Mouse (Mus musculus) liver, adult 2 months (tissue): ENCODE measurements at regions not wholly inside any gene's neighbourhood (a gene's known extent, or its start where the extent isn't known, plus 50 kb on each side); places are given as distances from the start of the nearest gene placed in this dataset.

Experiments used
- CTCF ChIP-seq: fragments of 200-500 bp; IDR thresholded peaks from 2 replicates; pipeline ENCODE4 v1.5.1; 2011; ENCODE audit warnings: low read depth, low read length, control low read depth
- POLR2A ChIP-seq: fragments of 200-500 bp; IDR thresholded peaks from 2 replicates; pipeline ENCODE4 v1.6.1; 2011; ENCODE audit warnings: low read length, control low read depth; ENCODE audit not compliant: insufficient read depth; ENCODE audit errors: extremely low read depth

DNA sequence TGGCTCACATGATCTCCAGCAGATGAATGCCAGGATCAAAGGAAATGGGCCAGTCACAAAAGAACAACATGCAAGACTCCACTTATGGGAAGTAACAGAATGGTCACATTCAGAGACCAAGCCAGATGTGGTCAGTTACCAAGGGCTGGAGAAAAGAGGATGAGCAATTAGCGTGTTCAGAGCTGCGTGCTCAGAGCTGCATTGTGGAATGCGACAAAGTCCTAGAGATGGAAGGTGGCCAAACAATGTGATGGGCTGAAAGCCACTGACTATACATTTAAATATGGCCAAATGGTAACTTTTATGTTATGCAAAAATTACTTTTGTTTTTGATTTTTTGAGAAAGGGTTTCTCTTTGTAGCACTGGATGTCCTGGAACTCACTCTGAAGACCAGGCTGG is 112.6 kb downstream of the Utp6 start:
- TF ChIP-seq CTCF (no peak), POLR2A (no peak)
